Mouse (Mus musculus) cerebellum, adult (tissue): Measurements from ENCODE around the gene Sgms1.

Source experiments
- ATAC-seq: cut with Nextera tagmentation; 2 replicates; pipeline ENCODE4 v1.9.2; 2017; ENCODE audit warnings: mild to moderate bottlenecking, moderate library complexity, mixed read lengths; ENCODE audit not compliant: insufficient number of reproducible peaks, low FRiP score, low TSS enrichment

The Sgms1 gene

DNA sequence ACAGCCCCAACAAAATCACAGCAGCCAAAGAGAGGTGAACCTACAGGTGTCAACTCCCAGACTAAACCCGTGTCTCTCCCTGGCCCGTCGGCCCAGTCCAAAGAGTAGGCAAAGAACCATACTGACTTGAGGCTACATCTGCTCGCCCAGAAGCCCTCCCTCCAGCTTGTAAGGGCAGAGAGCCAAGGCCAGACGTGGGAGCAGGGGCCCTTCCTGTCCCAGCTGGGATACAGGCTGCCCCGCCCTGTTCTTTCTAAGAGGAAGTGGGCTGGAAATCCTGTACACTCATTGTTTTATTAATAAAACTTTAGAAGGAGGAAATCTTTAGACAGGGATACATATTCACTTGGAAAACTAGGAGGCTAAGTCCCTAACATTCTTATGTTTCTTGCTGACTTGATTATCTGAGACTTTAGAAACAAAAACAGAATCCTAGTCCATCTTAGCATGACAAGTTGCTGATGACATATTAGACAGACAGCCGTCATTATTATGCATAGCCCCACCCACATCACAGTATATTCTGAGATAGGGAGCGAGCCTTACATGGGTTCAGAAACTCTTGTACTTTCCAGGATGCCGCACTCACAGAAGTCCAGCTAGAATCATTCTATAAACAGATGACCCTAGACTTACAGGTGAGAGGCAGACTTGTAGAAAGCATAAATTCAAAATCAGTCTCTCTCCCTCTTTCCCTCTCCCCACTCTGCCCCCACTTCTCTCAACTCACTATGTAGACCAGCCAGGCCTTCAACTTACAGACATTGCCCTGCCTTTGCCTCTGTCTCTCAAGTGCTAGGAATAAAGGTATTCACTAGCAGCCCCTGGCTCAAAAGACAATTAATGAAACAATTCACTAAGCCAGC is 85.3 kb downstream of the Sgms1 start:
- ATAC-seq: no peak

DNA sequence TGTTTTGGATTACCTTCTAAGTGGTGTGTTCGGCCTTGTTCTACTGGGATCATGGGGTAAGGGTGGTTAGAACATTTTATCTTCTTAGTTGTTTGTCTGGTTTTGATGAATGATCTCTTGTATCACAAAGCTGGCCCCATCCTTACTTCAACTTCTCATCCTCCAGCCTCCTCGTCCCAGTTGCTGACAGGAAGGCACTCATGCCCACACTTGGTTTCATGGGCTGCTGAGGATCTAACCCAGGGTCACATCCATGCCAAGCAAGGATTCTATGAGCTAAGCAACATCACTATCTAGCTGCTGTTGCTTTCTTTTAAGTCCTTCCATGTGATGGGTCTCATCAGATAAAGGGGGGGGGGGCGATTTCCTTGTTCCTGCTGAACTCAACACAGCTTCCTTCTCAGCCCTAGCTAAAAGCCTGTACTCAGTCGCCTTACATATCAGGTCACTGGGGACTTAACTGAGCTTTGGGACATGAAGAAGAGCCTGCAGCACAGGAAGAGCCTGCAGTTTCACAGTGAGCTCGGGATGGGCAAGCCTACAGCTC is 86.6 kb downstream of the Sgms1 start:
- ATAC-seq: no peak

DNA sequence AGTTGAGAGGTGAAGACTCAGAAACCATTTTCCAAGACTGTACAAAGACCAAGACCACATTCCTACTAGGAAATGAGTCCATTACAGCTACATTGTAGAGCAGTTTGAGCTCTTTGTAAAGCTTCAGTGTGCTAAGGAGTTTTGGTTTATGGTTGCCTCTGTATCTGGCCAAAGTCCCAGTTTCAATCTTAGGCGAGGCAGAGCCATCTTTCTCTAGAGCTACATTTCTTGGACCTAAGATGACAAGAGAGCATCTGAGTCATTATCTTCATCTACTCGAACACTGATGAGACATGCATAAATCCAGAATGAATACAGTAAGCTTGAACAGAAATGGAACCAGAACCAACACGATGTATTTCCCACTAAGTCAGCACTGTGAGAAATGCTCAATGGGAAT is 87.9 kb downstream of the Sgms1 start:
- no peak for ATAC-seq

DNA sequence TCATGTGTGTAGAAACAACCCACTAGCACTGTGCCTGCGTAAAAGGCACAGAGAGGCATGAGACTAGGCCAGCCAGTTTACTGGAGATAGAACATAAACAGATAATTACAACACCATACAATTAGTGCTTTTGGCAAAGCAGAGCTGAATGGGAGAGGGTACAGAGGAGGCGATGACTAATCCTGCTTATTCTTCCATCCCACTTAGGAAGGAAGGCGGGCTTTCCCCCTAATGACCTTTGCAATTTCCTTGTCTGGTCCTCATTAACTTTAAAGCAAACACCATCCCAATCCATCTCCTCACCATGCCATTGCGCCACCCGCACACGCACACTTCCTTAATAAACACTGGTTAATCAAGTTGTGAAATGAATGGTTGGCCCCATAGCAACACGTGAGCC is 91.3 kb downstream of the Sgms1 start:
- ATAC-seq: no peak

DNA sequence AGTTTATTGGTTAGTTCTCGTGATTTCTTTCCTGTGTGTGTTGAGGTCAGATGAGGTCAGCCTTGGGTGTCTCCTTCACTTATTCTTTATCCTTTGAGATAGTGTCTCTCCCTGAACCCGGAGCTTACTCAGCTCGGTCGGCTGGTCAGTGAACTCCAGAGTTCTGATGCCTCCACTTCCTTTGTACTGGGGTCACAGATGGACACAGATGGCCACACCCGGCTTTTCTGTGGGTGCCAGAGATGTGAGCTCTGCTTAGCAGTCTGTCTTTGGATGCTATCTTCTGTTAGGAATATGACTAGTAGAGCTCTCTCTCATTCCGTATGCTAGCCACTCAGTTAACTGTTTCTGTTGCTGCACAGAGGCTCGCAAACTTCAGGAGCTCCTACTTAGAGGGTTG is 92.7 kb downstream of the Sgms1 start:
- no peak for ATAC-seq

DNA sequence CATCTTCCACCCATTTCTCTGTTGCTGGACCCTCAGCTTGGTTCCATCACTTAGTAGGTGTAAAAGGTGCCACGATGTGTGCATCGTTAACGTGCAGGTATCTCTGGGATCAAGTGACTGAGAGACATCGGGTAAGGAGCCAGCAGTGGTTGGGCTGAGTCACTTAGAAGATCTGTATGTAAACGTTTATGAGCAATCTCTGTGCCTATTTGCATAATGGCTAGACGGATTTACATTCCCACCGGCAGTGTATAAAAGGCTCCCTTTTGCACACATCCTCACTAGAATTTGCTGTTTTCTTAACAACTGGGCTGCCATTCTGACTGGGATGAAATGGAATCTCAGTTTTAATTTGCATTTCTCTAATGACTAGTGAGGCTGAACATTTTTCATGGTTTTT is 93.9 kb downstream of the Sgms1 start:
- no peak for ATAC-seq

DNA sequence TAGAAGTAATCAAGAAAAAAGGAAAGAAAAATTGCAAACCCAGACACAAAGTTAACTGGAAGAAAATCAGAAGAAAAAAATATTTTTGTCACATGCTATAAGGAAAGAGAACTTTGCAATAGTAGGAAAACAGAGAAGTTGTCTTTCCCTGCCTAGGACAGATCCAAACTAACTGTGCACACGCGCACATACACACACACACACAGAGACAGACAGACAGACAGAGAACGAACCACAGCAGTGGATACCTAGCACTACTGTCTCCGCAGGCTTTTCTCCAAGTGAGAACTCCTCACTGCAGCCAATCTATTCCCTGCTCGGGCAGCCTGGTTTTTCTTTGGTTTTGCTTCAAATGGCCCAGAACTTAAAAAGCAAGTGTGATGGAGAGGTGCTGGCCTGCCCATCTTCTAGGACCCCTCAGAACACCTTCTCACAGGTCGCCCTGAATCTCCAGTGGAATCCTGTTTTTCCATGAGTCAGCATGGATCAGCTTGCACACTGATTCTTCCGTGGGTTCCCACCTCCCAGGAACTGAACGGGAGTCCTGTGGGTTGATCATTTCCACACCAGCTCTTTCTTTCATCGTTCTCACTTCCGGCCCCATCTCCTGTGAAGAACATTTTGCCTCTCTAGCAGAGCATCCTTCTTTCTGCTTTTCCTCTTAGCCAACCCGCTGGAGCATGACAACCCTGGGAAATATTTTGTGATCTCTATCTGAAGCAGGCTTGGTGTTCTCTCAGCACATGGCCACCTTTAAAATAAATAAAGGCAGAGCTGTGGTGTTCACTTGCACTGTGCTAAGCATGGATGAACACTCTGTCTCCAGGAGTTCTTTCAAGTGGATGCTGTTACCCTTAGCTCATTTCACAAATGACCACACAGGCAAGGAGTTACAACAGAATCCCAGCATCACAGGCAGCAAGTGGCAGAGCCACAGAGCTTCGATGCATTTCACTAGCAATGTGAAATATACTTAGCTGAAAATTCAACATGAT is 96.4 kb downstream of the Sgms1 start:
- no peak for ATAC-seq

DNA sequence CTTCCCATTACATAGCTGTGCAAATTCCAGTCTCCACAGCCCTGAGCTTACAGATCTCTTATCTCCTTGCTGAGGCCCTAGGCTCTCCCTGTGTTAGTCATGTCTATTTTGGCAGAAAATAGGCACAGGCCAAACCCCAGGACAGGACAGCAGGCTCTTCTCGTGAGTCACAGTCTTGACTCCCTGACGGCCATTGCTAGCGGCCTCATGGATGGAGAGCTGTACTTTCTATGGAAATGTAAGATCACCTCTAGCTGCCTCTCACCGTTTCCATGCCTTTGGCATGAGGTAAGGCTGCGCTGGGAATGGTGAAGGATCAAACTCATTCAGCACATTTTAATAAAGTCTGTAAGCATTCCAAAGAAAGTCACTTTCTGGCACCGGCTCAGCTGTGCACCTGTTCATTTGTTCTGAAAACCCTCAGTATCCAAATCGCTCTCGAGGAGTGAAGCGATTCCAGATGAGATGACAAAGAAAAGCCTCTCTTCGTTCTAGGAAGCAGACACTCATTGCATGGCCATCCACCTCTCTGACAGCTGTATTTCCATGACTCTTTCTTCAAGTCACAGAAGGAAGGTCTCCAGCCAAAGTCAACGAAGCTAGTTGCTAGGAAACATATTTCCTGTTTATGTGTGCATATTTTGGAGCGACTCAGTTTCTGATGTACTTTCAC is 97.3 kb downstream of the Sgms1 start:
- peak; percentile 77 for ATAC-seq

DNA sequence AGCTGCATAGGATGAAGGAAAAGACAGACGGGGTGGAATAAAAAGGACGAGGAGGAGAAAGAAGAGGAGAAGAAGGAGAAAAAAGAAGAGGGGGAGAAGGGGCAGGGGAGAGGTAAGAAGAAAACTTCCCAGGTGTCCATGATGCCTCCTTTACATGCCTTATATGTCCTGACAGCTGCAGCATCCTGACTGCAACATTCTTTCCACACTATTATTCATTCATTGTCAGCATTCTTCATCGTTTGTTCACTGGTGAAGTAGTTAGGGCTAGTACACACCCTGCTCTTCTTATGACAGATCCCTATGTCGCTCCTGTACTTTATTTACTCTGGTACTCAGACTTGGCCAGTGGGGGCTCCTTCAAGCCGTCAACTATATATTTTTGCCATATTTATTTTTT is 98.4 kb downstream of the Sgms1 start:
- ATAC-seq: no peak

DNA sequence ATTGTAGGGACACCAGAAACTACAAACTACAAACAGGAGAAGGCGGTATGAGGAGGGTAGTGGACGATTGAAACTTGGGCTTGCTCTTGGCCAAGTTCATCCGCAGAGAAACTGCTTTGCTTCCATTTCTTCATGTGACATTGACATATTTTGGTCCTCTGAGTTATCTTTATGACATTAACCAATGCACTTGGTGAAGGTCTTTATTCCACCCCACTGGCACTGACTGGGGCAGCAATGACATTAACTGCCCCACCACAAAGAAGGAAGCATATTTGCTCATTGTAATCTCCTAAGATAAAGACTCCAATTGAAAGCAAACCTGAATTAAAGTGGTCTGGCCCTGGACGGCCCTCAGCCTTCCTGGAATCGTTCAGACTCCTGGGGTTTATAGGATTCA is 100.6 kb downstream of the Sgms1 start:
- no peak for ATAC-seq

DNA sequence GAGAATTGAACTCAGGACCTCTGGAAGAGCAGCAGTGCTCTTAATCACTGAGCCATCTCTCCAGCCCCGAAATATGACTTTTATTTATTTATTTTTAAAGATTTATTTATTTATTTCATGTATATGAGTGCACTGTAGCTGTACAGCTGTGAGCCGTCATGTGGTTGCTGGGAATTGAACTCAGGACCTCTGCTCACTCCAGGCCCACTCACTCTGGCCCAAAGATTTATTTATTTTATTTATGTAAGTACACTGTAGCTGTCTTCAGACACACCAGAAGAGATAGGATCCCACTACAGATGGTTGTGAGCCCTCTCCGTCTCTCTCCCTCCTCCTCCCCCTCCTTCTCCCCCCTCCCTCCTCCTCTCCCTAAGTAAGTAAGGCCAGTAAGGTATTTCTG is 101.7 kb downstream of the Sgms1 start:
- no peak for ATAC-seq

DNA sequence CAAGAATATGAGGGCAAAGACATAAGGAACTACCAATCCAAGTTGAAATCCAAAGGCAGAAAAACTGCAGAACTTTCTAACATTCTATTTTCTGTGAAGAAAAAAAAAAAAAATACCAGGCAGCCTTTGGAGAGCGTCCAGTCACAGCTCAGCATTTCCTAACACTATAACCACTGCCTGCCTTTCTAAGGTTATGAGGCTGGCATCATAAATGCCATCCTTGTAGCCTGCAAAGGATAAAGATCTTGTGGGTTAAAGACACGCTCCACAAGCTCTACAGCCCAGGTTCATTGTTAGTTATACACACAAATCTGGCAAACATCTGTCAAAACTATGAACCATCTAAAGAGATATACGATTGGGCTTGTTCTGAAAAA is 104.1 kb downstream of the Sgms1 start:
- no peak for ATAC-seq

DNA sequence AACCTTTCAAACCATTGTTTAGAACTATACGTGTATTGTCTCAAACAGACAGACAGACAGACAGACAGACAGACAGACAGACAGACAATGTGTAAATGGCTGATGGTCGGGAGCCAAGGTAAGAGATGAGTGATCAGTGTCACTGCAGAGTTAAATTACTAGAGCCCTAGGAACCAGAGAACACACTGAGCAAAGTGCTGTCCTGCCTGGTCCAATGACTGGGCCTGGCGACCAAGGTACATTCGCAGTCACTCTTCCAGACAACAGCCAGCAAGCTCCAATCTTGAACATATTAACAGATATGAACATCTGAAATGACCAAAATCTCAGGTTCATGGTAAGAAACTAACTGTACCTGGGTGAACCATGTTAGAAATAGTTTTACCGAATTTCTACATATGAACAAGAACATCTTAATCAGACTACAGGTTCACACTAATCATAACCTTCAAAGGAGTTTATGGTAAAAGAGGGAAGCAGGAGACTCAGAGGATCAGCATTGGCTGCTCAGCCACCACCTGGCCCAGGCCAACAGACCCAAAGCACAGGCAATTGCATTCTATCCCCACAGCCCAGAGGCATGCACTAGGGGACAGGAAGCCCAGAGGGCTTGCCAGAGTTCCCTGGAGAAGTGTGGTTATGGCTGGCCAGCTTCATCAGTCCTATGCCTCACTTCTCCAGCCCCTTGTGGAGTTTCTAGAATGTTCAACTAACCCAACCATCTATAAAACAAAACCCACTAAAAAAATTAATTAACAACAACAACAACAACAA is 104.6 kb downstream of the Sgms1 start:
- no peak for ATAC-seq

DNA sequence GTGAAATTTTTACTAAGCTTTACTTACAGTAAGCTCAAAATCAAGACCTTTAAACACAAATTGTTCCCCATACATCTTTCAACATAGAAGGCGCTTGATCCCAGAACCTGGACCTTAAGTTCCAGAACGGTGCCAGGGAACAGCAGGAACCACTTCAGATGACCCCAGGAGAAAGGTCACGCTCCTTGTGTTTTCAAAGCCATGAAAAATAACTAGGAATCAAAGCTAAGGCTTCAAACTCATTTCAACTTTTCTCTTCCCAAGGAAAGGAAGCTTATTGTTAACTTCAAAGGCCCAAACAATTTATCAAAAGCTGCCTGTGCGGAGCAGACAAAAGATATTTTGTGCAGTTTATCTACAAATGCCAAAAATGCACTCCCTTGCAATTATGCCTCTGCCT is 107.6 kb downstream of the Sgms1 start:
- no peak for ATAC-seq

DNA sequence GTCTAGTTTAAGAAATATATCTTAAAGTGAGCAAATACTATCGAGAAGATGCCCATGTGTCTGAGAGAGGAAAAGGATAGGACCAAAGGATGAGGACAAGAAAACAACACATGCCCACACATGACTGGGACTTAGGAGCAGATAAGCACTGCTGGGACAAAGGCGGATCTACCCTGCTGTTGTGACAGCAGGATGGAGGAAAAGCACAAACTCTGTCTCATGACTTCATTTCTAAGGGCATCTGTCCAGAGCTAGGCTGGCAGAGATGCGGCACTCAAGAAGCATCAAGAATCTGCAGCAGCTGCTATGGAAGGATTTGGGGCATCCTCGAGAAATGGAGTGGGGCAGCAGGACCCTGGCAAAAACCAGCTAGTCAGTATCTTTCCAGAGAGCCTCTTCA is 109.1 kb downstream of the Sgms1 start:
- ATAC-seq: 0 out of 2 replicates have a peak, but pooled peaks have one; percentile 52

DNA sequence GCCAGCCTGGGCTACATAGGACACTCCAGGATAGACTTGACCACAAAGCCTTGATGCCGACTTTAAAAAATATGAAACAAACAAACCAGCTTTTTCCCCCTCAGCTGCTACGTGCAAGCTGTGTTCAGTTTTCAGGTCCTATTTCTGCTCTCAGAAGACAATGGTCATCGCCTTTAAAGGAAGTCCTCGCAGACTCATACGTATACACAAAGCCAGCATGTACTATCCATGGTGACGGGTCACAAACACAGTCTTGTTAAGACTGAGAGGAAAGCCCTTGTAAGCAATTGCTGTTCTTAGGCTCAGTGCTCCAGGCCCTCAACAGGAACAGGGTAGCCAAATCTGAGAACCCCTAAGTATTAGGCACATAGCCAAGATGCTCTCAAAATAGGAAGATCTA is 110.1 kb downstream of the Sgms1 start:
- ATAC-seq: no peak

DNA sequence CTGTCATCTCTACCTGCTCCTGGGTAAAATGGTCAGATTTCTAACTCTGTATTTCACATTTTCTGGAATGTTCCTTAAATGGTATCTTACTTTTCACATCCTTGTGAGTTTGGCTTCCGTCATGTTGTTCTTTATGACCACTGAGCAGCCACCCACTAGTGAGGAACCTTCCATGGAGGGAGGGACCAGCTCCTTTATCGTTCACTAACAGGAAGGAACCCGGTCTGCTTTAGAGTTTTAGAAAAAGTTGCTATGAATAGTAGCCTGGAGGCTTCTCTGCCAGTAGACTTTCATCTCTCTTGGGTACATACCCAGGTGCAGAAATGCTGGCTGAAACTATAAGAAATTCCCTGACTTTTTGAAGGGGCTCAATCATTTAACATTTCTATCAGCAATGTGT is 111.6 kb downstream of the Sgms1 start:
- no peak for ATAC-seq

DNA sequence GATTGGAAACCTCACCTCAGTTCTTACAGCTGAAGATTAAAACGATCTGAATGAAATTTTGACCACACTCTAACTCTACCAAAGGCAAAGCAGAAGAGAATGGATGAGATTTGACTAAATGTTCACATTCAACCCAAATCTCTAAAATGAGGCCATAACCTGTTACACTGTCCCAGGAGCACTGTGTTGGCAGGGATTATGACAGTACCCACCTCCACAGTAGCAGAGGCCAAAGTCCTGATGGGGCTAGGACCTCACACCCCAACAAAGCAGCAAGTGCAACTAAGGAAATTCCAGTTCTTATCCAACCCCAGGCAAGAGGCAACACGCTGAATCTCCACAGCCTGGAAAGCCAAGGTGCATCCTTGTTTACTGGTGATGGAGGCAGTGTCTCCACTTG is 112.2 kb downstream of the Sgms1 start:
- no peak for ATAC-seq

DNA sequence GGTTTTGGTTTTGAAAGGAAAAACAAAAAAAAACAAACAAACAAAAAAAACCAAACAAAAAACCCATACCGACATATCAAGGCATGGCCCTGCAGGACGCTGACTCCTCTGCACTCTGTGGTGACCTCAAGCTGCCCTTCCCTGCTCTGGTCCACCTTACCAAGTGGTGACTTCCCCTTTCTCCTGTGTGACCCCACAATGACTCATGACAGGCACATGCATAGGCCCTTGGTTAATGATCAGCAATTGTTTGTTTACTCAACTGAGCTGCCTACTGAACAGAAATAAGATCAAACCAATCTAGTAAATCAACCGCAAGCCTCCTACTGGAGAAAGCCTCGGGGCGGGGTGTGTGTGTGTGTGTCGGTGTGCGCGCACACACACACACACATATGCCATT is 112.7 kb downstream of the Sgms1 start:
- ATAC-seq: no peak

DNA sequence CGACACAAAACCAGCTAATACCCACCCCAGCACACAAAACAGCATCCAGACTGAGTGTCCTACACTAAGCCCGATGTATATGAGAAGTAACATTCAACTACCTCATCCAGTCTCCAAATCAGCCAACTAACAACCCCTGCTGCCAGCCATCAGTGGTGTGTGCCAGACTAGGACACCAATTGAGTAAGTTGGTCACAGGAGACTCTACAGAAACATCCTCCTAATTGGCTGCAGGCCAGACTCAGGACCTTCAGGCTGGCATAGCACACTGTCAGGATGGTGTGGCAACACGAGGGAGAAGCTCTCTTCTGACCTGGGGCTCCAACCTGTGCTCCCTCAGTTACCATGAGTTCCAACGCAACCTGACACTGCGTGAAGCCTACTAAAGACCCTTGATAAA is 113.3 kb downstream of the Sgms1 start:
- no peak for ATAC-seq
